Mouse (Mus musculus) ES-Bruce4 (cell line): ENCODE results near the gene Ran.

Experiments used
- CTCF ChIP-seq: IDR thresholded peaks from one replicate; pipeline ENCODE4 v1.8.1; 2011; ENCODE audit warnings: low read depth, low read length
- POLR2A ChIP-seq: IDR thresholded peaks from one replicate; pipeline ENCODE4 v1.8.1; 2011; ENCODE audit warnings: low read length; ENCODE audit not compliant: insufficient read depth

DNA sequence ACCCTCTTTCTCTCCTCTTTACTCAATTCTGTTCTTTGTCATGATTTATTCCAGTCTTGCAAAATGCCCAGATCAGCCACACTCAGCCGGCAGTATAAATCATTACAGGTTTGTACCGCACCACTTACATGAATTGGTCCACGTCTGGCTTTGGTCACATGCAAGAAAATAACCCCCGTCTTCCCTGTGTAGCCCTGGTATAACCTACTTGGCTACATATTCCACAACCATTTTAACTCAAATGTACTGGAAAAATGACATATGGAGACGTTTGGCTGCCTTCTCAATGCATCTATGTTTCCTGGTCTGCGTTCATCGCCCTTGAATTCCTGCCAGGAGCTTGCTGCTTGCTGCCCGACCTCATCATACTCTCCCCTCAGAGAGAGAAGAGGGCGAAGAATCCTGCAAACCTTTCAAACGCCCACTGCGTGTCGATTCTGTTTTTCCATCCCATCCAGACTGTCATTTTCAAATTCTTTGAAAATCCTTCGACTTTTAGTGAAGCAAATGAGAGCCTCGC is 52.0 kb downstream of the Ran start:
- no peak for TF ChIP-seq POLR2A
- TF ChIP-seq CTCF: no peak
